Mouse (Mus musculus) liver, postnatal 0 days (tissue): ENCODE data around the gene Smim8.

Experiments used
- CTCF ChIP-seq: sonication (generic); IDR thresholded peaks from 2 replicates; pipeline ENCODE4 v1.5.1; 2016; ENCODE audit warnings: antibody characterized with exemption, low read depth
- EP300 ChIP-seq: IDR thresholded peaks from 2 replicates; pipeline ENCODE4 v1.6.1; 2016; ENCODE audit warnings: antibody characterized with exemption, low read depth, mild to moderate bottlenecking

DNA sequence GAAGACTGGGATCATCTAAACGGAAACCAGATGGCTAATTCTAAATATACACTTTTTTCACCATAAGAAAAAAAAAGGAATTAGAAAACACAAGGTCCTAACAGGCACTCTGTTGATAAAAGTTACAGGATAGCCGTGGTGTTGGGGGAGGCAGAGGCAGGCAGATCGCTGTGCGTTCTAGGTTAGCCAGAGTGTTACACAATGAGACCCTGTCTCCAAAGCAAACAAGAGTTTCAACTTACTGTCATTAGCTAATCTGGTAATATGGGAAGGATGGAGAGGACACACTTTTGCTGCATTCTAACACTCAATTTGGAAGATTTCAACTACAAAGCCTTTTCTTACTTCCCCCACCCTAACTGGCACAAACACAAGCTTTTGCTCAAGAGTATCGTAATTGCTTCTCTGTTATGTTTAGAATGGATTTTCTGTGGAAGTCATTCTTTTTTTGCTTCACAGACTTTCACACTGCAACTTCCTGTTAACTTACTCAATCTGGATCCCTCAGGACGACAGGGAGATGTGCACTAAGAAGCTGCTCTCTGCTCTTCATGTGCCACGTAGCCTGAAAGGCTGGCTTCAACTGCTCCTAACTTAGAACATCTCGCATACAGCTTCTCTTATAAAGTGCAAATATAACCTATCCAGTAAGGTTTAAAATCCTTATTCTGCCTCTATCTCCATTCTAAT lies 19.2 kb upstream of the Smim8 start:
- TF ChIP-seq CTCF = no peak
- TF ChIP-seq EP300 = no peak
